Mouse (Mus musculus): ENCODE data around the gene Wfdc3. TPM values are rescaled to one million over a fixed set of nuclear protein-coding genes. Genes with fewer than 3 reads are reported as not detected.

The Wfdc3 gene
- polyA plus RNA-seq, 1 experiment, result 0.23 TPM

DNA sequence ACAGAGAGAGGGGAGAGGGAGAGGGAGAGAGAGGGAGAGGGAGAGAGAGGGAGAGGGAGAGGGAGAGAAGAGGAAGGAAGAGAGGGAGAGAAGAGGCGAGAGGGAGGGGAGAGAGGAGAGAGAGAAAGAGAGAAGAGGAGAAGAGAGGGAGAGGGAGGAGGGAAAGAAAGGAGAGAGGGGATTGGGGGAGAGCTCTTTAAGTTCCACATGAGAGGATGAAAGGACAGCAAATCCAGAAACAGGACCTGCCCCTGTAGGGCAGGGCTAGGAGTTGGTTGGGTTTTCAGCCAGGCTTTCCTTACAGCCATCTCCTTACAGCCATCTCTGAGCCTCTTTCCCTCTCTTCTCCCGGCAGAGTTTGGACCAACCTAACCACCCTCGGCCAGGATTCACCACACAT lies 60.9 kb downstream of the Wfdc3 start, which contains the start of gene Wfdc13:
TSS of gene Wfdc13 (plus strand) at position 301 of the 400 bp plus-strand sequence.
- TF ChIP-seq CTCF (IDR thresholded peaks at IDR 0.05; ENCODE audit: borderline replicate concordance, control insufficient read depth, extremely low read depth, insufficient read depth, low read length, poor library complexity) (no peak), POLR2A (IDR thresholded peaks at IDR 0.05; ENCODE audit: control insufficient read depth, extremely low read depth, insufficient read depth, low read length, poor library complexity) (no peak)
- WGBS, result 68% methylated on average over 3 of the region's 3 CpGs
- no peak within 1 kb of the TSS for H3K4me3 ChIP-seq (ENCODE audit: control insufficient read depth, insufficient read depth, low read length)
- no peak for DNase-seq
- H3K36me3 ChIP-seq (ENCODE audit: control insufficient read depth, insufficient read depth, low read length), result no peaks in the 10 kb centered on the region
- H3K4me1 ChIP-seq (replicated peaks; ENCODE audit: control insufficient read depth, insufficient read depth, low read length), result peaks cover 8% of the 10 kb centered on the region
- H3K27ac ChIP-seq (ENCODE audit: control insufficient read depth, insufficient read depth, low read length), result no peak within 1 kb of the TSS
- H3K27me3 ChIP-seq (ENCODE audit: control insufficient read depth, insufficient read depth, low read length), result no peaks in the 10 kb centered on the region

Other genes with a start within 250 kb of the Wfdc3 start
- gene Pigt, start 248.4 kb downstream of the Wfdc3 start, polyA plus RNA-seq (2012; rRNA removed), result 146 and 202 TPM in 2 replicates
- gene Wfdc2, start 183.5 kb downstream of the Wfdc3 start, polyA plus RNA-seq (2012; rRNA removed), result 20.5 and 28.7 TPM in 2 replicates
- not detected in 2 replicates for gene Spint3, start 172.5 kb downstream of the Wfdc3 start, polyA plus RNA-seq (2012; rRNA removed)
- gene Wfdc6a, start 160.5 kb downstream of the Wfdc3 start, polyA plus RNA-seq (2012; rRNA removed), result not detected in 2 replicates
- not detected in 2 replicates for gene Eppin, start 152.3 kb downstream of the Wfdc3 start, polyA plus RNA-seq (2012; rRNA removed)
- gene Wfdc6b, start 132.4 kb downstream of the Wfdc3 start, polyA plus RNA-seq (2012; rRNA removed), result not detected in 2 replicates
- gene Wfdc8, start 132.3 kb downstream of the Wfdc3 start, polyA plus RNA-seq (2012; rRNA removed), result 0.18 TPM in 1 of 2 replicates, not detected in the other
- not detected in 2 replicates for gene Wfdc16, start 107.1 kb downstream of the Wfdc3 start, polyA plus RNA-seq (2012; rRNA removed)
- gene Wfdc10, start 89.9 kb downstream of the Wfdc3 start, polyA plus RNA-seq (2012; rRNA removed), result not detected in 2 replicates
- not detected in 2 replicates for gene Wfdc9, start 89.3 kb downstream of the Wfdc3 start, polyA plus RNA-seq (2012; rRNA removed)
- gene Wfdc11, start 71.8 kb downstream of the Wfdc3 start, polyA plus RNA-seq (2012; rRNA removed), result not detected in 2 replicates
- gene Wfdc13, start 60.8 kb downstream of the Wfdc3 start, polyA plus RNA-seq (2012; rRNA removed), result not detected in 2 replicates
- gene Spint4, start 47.4 kb downstream of the Wfdc3 start, polyA plus RNA-seq (2012; rRNA removed), result not detected in 2 replicates
- not detected in 2 replicates for gene Spint5, start 30.6 kb downstream of the Wfdc3 start, polyA plus RNA-seq (2012; rRNA removed)
- gene Dnttip1, start 52 bp upstream of the Wfdc3 start, polyA plus RNA-seq (2012; rRNA removed), result 60.6 and 134 TPM in 2 replicates
- gene Ube2c, start 24.0 kb upstream of the Wfdc3 start, polyA plus RNA-seq (2012; rRNA removed), result 327 and 434 TPM in 2 replicates
- 0.38 TPM in 1 of 2 replicates, not detected in the other for gene Tnnc2, start 34.0 kb upstream of the Wfdc3 start, polyA plus RNA-seq (2012; rRNA removed)
- 9.0 and 11.9 TPM in 2 replicates for gene Snx21, start 39.9 kb upstream of the Wfdc3 start, polyA plus RNA-seq (2012; rRNA removed)
- 84.6 and 87.9 TPM in 2 replicates for gene Acot8, start 59.0 kb upstream of the Wfdc3 start, polyA plus RNA-seq (2012; rRNA removed)
- gene Zswim3, start 59.2 kb upstream of the Wfdc3 start, polyA plus RNA-seq (2012; rRNA removed), result 5.9 and 6.2 TPM in 2 replicates
- gene Zswim1, start 76.8 kb upstream of the Wfdc3 start, polyA plus RNA-seq (2012; rRNA removed), result 9.5 and 11.5 TPM in 2 replicates
- 2.9 and 4.5 TPM in 2 replicates for gene Spata25, start 82.6 kb upstream of the Wfdc3 start, polyA plus RNA-seq (2012; rRNA removed)
- gene Ctsa, start 86.9 kb upstream of the Wfdc3 start, polyA plus RNA-seq (2012; rRNA removed), result 467 and 538 TPM in 2 replicates
- 24.0 and 31.7 TPM in 2 replicates for gene Neurl2, start 87.5 kb upstream of the Wfdc3 start, polyA plus RNA-seq (2012; rRNA removed)
- 227 and 263 TPM in 2 replicates for gene Pltp, start 111.8 kb upstream of the Wfdc3 start, polyA plus RNA-seq (2012; rRNA removed)
- 79.7 and 87.9 TPM in 2 replicates for gene Pcif1, start 133.4 kb upstream of the Wfdc3 start, polyA plus RNA-seq (2012; rRNA removed)
- 92.6 and 99.0 TPM in 2 replicates for gene Zfp335, start 165.8 kb upstream of the Wfdc3 start, polyA plus RNA-seq (2012; rRNA removed)
- 29.1 and 31.7 TPM in 2 replicates for gene Mmp9, start 194.8 kb upstream of the Wfdc3 start, polyA plus RNA-seq (2012; rRNA removed)
- gene Slc12a5, start 214.9 kb upstream of the Wfdc3 start, polyA plus RNA-seq (2012; rRNA removed), result 0.70 and 1.3 TPM in 2 replicates